Mouse (Mus musculus): ENCODE results near the gene Ednra. TPM values are rescaled to one million over a fixed set of nuclear protein-coding genes. Genes with fewer than 3 reads are reported as not detected.

Gene Ednra
- total and polyA plus RNA-seq, 2 experiments from 2014 or later: 4.6 to 7.7 TPM

GRCm38 (mm10) chr8:77723534-77724045 lies 674 bp downstream of the Ednra start:
- peak; percentile 81 for ATAC-seq
- peak; percentile 19 for DNase-seq (ENCODE audit: low spot score)
- H3K9me3 ChIP-seq (ENCODE audit: low read length): no peaks in the 10 kb centered on the region
- H3K4me2 ChIP-seq (ENCODE audit: low read depth, low read length): peak overlapping the region; percentile 74
- H3K4me1 ChIP-seq (ENCODE audit: insufficient read depth, low read length): no peaks in the 10 kb centered on the region
- H3K36me3 ChIP-seq (ENCODE audit: insufficient read depth, low read length): no peaks in the 10 kb centered on the region
- peak overlapping the region; percentile 30 for H3K9ac ChIP-seq (replicated peaks; ENCODE audit: low read length)
- H3K27me3 ChIP-seq (ENCODE audit: insufficient read depth, low read length): no peaks in the 10 kb centered on the region
- H3K4me3 ChIP-seq (ENCODE audit: low read length): peak overlapping the region; percentile 42
- no peak; the same call in 1 of the 2 replicates for TF ChIP-seq CTCF (IDR thresholded peaks at IDR 0.05; ENCODE audit: low read depth)
- 1% methylated on average over 16 of the region's 16 CpGs for WGBS
- H3K27ac ChIP-seq: peak overlapping the region; percentile 62

GRCm38 (mm10) chr8:77723018-77723417 lies 1.2 kb downstream of the Ednra start:
- no peak for ATAC-seq
- DNase-seq (ENCODE audit: low spot score): no peak
- 0 out of 2 replicates have a peak overlapping the region, but pooled peaks have one; percentile 42 for H3K4me3 ChIP-seq (ENCODE audit: low read length)
- TF ChIP-seq CTCF (IDR thresholded peaks at IDR 0.05; ENCODE audit: low read depth): no peak
- H3K27ac ChIP-seq: peak overlapping the region; percentile 62; the same call in 1 of the 2 replicates
- peak overlapping the region; percentile 74 for H3K4me2 ChIP-seq (ENCODE audit: low read depth, low read length)
- H3K9me3 ChIP-seq (ENCODE audit: low read length): no peaks in the 10 kb centered on the region
- no peaks in the 10 kb centered on the region for H3K27me3 ChIP-seq (ENCODE audit: insufficient read depth, low read length)
- peak overlapping the region; percentile 30; the same call in 1 of the 2 replicates for H3K9ac ChIP-seq (replicated peaks; ENCODE audit: low read length)
- WGBS: 89% methylated on average over 4 of the region's 4 CpGs
- H3K36me3 ChIP-seq (ENCODE audit: insufficient read depth, low read length): no peaks in the 10 kb centered on the region
- no peaks in the 10 kb centered on the region for H3K4me1 ChIP-seq (ENCODE audit: insufficient read depth, low read length)

DNA sequence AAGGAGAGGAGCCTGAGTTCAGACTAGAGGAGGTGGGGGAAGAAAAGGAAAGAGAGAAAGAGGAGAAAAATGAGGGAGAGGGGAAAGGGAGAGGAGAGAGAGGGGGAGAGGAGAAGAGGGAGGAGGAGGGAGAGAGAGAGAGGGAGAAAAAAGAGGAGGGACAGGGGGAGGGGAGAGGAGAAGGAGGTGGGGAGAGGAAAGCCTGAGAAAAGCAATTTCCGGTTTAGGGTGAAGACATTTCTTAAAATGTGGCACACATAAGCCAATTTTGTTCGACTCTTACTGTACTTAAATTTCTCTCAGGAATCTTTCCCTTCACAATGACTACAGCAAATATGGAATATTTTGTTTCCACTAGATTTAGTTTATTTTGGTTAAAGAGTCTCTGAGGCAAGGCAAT lies 5.3 kb downstream of the Ednra start:
- Histone ChIP-seq H3K27me3 (ENCODE audit: insufficient read depth, low read length) (no peaks in the 10 kb centered on the region), H3K4me2 (ENCODE audit: low read depth, low read length) (no peak overlapping the region), H3K27ac (no peak overlapping the region), H3K9me3 (ENCODE audit: low read length) (no peaks in the 10 kb centered on the region), H3K4me1 (ENCODE audit: insufficient read depth, low read length) (no peaks in the 10 kb centered on the region), H3K4me3 (ENCODE audit: low read length) (no peak overlapping the region), H3K36me3 (ENCODE audit: insufficient read depth, low read length) (no peaks in the 10 kb centered on the region), H3K9ac (replicated peaks; ENCODE audit: low read length) (no peak overlapping the region)
- no peak for TF ChIP-seq CTCF (IDR thresholded peaks at IDR 0.05; ENCODE audit: low read depth)
- no peak for DNase-seq (ENCODE audit: low spot score)
- ATAC-seq: no peak
- 80% methylated on average over 2 of the region's 2 CpGs for WGBS

DNA sequence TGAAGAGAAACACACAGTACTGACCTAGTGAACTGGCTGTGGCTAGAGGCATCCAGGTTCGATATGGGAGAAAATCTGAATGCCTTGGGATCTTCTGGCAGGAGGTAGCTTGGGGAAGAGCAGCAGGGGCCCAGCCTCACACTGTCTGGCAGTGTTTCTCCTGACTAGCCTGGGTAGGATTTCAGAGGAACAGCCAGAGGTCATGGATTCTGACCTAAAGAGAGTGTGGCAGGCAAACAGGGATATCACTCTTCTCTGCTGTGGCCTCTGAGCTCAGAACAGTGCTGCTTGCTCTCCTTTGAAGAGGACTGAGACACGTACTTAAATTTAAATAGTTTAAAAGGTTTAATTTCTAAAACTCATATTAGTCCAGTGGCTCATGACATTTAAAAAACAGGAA lies 7.2 kb downstream of the Ednra start:
- Histone ChIP-seq H3K4me2 (ENCODE audit: low read depth, low read length) (no peak overlapping the region), H3K27ac (no peak overlapping the region), H3K4me3 (ENCODE audit: low read length) (no peak overlapping the region), H3K4me1 (ENCODE audit: insufficient read depth, low read length) (no peaks in the 10 kb centered on the region), H3K36me3 (ENCODE audit: insufficient read depth, low read length) (no peaks in the 10 kb centered on the region), H3K9me3 (ENCODE audit: low read length) (no peaks in the 10 kb centered on the region), H3K9ac (replicated peaks; ENCODE audit: low read length) (no peak overlapping the region), H3K27me3 (ENCODE audit: insufficient read depth, low read length) (no peaks in the 10 kb centered on the region)
- TF ChIP-seq CTCF (IDR thresholded peaks at IDR 0.05; ENCODE audit: low read depth): no peak
- DNase-seq (ENCODE audit: low spot score) (no peak), ATAC-seq (no peak)
- WGBS: 57% methylated on average over 2 of the region's 2 CpGs

DNA sequence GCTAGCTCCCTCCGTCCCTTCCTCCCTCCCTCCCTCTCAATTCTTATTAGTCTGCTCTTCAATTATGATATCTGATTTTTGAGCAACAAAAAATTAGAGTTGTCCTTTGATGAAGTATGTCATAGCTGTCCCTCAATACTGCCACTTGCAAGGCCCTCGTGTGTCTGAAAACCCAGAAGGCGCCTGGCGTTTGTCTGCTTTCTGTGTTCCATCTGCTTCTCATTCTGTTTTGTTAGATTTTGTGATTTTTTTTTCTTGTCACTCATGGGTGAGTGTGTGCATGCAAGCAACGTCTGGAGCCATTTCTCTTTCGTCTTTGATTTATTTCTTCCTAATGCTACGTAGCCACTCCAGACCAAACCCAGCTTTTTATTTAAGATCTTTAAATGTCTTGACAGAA lies 9.8 kb downstream of the Ednra start:
- Histone ChIP-seq H3K4me2 (ENCODE audit: low read depth, low read length) (no peak overlapping the region), H3K9me3 (ENCODE audit: low read length) (no peaks in the 10 kb centered on the region), H3K36me3 (ENCODE audit: insufficient read depth, low read length) (no peaks in the 10 kb centered on the region), H3K27ac (no peak overlapping the region), H3K27me3 (ENCODE audit: insufficient read depth, low read length) (no peaks in the 10 kb centered on the region), H3K9ac (replicated peaks; ENCODE audit: low read length) (no peak overlapping the region), H3K4me3 (ENCODE audit: low read length) (no peak overlapping the region), H3K4me1 (ENCODE audit: insufficient read depth, low read length) (no peaks in the 10 kb centered on the region)
- TF ChIP-seq CTCF (IDR thresholded peaks at IDR 0.05; ENCODE audit: low read depth): no peak
- WGBS: 72% methylated on average over 7 of the region's 7 CpGs
- ATAC-seq: no peak
- no peak for DNase-seq (ENCODE audit: low spot score)

- H3K9me3 ChIP-seq (ENCODE audit: low read length): no peaks in the 10 kb centered on the region
- no peaks in the 10 kb centered on the region for H3K36me3 ChIP-seq (ENCODE audit: insufficient read depth, low read length)
- H3K4me1 ChIP-seq (ENCODE audit: insufficient read depth, low read length): no peaks in the 10 kb centered on the region
- H3K4me3 ChIP-seq (ENCODE audit: low read length): no peak overlapping the region
- ATAC-seq (no peak), DNase-seq (ENCODE audit: low spot score) (no peak)
- no peak for TF ChIP-seq CTCF (IDR thresholded peaks at IDR 0.05; ENCODE audit: low read depth)
- WGBS: 87% methylated on average over 5 of the region's 5 CpGs
- H3K27ac ChIP-seq: no peak overlapping the region
- no peaks in the 10 kb centered on the region for H3K27me3 ChIP-seq (ENCODE audit: insufficient read depth, low read length)
- no peak overlapping the region for H3K9ac ChIP-seq (replicated peaks; ENCODE audit: low read length)
- no peak overlapping the region for H3K4me2 ChIP-seq (ENCODE audit: low read depth, low read length)
Measured at GRCm38 (mm10) chr8:77713688-77714087, 10.6 kb downstream of the Ednra start.

DNA sequence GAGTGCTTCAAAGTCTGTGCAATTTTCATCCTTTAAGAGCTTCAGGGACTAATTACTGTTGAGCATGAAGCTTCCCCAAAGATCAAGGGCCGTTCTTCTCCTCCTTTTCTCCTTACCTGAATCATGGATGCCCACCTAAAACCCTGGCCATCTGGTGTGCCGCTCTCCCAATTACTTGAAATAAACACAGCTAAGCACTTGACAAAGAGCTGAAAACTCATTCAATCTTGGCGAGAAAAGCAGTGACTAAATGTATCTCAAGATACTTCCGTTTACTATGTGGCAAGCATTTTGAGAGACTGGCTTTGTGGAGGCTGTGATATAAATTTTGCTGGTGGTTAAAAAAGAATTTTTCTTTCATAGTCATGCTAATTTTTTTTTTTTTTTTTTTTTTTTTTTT lies 19.5 kb downstream of the Ednra start:
- H3K4me2 ChIP-seq (ENCODE audit: low read depth, low read length): no peak overlapping the region
- DNase-seq (ENCODE audit: low spot score) (no peak), ATAC-seq (no peak)
- TF ChIP-seq CTCF (IDR thresholded peaks at IDR 0.05; ENCODE audit: low read depth): no peak
- no peak overlapping the region for H3K9ac ChIP-seq (replicated peaks; ENCODE audit: low read length)
- no peaks in the 10 kb centered on the region for H3K9me3 ChIP-seq (ENCODE audit: low read length)
- H3K27me3 ChIP-seq (ENCODE audit: insufficient read depth, low read length): no peaks in the 10 kb centered on the region
- no peaks in the 10 kb centered on the region for H3K4me1 ChIP-seq (ENCODE audit: insufficient read depth, low read length)
- no peak overlapping the region for H3K4me3 ChIP-seq (ENCODE audit: low read length)
- WGBS: 92% methylated on average over 4 of the region's 4 CpGs
- no peak overlapping the region for H3K27ac ChIP-seq
- H3K36me3 ChIP-seq (ENCODE audit: insufficient read depth, low read length): no peaks in the 10 kb centered on the region
